Mouse (Mus musculus) ES-Bruce4 (cell line): Measurements from ENCODE around the gene Opn1mw. TPM values are rescaled to one million over a fixed set of nuclear protein-coding genes. Genes with fewer than 3 reads are reported as not detected.
"Not testable (repeated sequence)": the region's sequence is repeated elsewhere in the genome, so short reads cannot be mapped to it uniquely, and the experiment has no call there.

Experiments used
- H3K27ac ChIP-seq: 2 replicates; pipeline ENCODE4 v1.5.1; 2012; ENCODE audit warnings: low read length, inconsistent platforms; ENCODE audit not compliant: insufficient read depth
- H3K27me3 ChIP-seq: 2 replicates; pipeline ENCODE4 v1.6.1; 2012; ENCODE audit warnings: mild to moderate bottlenecking, low read length, inconsistent platforms; ENCODE audit not compliant: control insufficient read depth, poor library complexity, insufficient read depth, severe bottlenecking
- H3K36me3 ChIP-seq: 2 replicates; pipeline ENCODE4 v1.6.1; 2012; ENCODE audit warnings: inconsistent platforms, mild to moderate bottlenecking, low read length, moderate library complexity; ENCODE audit not compliant: control insufficient read depth, poor library complexity, insufficient read depth, severe bottlenecking
- H3K4me1 ChIP-seq: one replicate; pipeline ENCODE4 v1.8.1; 2011; ENCODE audit warnings: low read length; ENCODE audit not compliant: control insufficient read depth, insufficient read depth
- H3K4me3 ChIP-seq: 2 replicates; pipeline ENCODE4 v1.5.1; 2011; ENCODE audit warnings: low read depth, mild to moderate bottlenecking, low read length
- H3K9ac ChIP-seq: 2 replicates; pipeline ENCODE4 v1.6.1; 2012; ENCODE audit warnings: low read depth, mild to moderate bottlenecking, inconsistent platforms; ENCODE audit not compliant: poor library complexity, severe bottlenecking
- H3K9me3 ChIP-seq: replicated peaks from 2 replicates; pipeline ENCODE4 v1.6.1; 2012; ENCODE audit warnings: mild to moderate bottlenecking, low read length, inconsistent platforms; ENCODE audit not compliant: control insufficient read depth, poor library complexity, insufficient read depth, severe bottlenecking
- CTCF ChIP-seq: IDR thresholded peaks from one replicate; pipeline ENCODE4 v1.8.1; 2011; ENCODE audit warnings: low read depth, low read length
- EP300 ChIP-seq: IDR thresholded peaks from 2 replicates; pipeline ENCODE4 v1.6.1; 2011; ENCODE audit warnings: low read depth, low read length; ENCODE audit not compliant: insufficient read depth
- POLR2A ChIP-seq: IDR thresholded peaks from one replicate; pipeline ENCODE4 v1.8.1; 2011; ENCODE audit warnings: low read length; ENCODE audit not compliant: insufficient read depth
- polyA plus RNA-seq: library from polyadenylated mRNA; stranded (reverse); fragments of >200 nt; gene quantifications from 2 replicates; pipeline ENCODE4 v1.2.4, GENCODE M21; 2011; ENCODE audit warnings: low read depth; ENCODE audit not compliant: missing spikeins, insufficient read depth, insufficient read length

Gene Opn1mw
- polyA plus RNA-seq, 1 experiment, result not detected

DNA sequence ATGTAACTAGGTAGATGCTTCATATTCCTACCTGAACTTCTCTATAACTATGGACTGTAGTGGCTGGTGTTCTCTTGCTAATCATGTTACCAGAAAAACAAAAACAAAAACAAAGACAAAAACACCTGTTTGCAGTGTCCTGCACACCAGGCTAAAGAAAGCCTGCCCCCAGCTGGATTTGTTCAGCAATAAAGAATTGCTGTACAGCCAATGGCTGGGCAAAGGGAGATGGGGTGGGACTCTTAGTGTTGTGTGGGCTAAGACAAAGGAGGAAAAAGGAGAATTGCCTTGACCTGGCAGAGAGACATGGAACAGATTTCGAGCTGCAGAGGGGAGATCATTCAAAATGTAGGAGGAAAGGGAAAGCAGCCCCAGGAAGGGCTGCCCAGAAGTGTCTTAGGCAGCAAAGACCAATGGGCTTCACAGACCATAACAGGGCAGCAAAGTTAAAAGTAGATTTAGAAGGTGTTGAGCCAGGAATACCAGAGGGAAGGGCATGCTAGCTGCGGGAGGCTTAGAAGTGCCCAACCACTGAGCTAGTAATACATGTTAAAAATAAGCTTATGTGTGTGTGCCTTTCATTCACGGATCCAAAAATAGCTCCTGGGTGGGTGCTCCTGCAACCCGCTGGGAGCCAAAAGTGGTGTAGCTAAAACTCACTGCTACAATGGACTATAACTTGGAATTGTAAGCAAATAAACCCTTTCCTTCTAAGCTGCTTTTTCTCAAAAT is 23.6 kb upstream of the Opn1mw start:
- no peaks in the 10 kb centered on the region for H3K36me3 ChIP-seq
- H3K9me3 ChIP-seq, result no peaks in the 10 kb centered on the region
- TF ChIP-seq POLR2A (no peak), CTCF (no peak), EP300 (no peak)
- no peaks in the 10 kb centered on the region for H3K27me3 ChIP-seq
- no peak overlapping the region for H3K9ac ChIP-seq
- H3K27ac ChIP-seq, result no peak overlapping the region
- H3K4me1 ChIP-seq, result no peaks in the 10 kb centered on the region
- no peak overlapping the region for H3K4me3 ChIP-seq

DNA sequence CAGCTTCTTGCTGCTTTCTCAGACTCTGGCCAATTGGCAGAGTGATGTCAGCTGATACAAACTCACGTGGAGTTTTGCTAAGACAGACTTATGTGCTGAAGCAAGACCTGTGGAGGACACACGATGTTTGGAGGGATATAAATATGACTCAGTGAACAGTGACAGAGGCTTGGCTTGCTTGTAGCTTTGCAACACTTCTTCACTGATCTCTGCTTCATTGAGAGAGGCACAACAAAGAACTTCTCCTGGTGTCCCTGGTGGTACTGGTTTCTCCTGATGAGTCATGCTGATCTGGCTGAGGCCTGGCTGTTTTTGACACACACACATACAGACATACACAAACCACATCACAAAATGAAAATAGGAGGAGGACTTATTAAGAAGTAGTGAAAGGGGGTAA is 21.3 kb upstream of the Opn1mw start:
- H3K4me3 ChIP-seq, result no peak overlapping the region
- no peaks in the 10 kb centered on the region for H3K9me3 ChIP-seq
- H3K4me1 ChIP-seq, result no peaks in the 10 kb centered on the region
- TF ChIP-seq CTCF, result no peak
- H3K36me3 ChIP-seq, result no peaks in the 10 kb centered on the region
- no peak overlapping the region for H3K27ac ChIP-seq
- no peak overlapping the region for H3K9ac ChIP-seq
- no peaks in the 10 kb centered on the region for H3K27me3 ChIP-seq

DNA sequence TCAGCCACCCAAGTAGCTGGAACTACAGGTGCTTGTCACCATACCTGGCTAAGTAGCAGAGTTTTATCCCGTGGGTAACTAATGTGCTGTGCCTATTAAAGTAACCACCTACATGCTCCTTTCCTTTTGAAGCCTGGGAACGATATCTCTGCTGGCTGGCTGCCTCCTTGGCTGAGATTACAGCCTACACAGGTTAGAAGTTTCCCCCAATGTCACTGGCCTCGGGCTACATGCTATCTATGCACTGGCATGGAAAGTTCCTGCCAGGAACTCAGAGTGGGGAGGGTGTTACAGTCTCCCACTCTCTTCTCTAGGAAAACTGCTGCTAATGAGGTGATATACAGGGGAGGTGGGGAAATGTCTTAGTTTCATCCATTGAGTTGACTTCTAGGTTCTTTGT is 18.5 kb upstream of the Opn1mw start:
- H3K36me3 ChIP-seq, result no peaks in the 10 kb centered on the region
- H3K9ac ChIP-seq, result no peak overlapping the region
- H3K9me3 ChIP-seq, result no peaks in the 10 kb centered on the region
- no peak overlapping the region for H3K27ac ChIP-seq
- TF ChIP-seq POLR2A (no peak), EP300 (no peak), CTCF (no peak)
- no peaks in the 10 kb centered on the region for H3K27me3 ChIP-seq
- H3K4me1 ChIP-seq, result no peaks in the 10 kb centered on the region
- no peak overlapping the region for H3K4me3 ChIP-seq

DNA sequence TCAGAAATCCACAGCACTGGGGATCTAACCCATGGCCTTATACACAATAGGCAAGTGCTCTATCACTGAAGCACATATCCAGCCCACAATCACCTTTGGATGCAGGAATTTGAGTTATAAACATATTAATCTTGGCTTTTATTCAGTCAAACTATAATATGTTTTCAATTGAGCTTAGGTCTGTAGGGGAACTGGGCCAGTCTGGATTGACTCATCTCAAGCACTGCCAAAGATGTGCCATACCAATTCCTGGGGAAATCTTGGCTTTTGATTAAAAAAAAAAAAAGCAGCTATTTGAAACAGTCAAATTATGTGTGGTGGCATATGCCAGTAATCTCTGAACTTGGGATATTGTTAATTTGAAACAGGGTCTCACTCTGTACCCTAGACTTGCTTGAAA is 13.2 kb upstream of the Opn1mw start:
- Histone ChIP-seq H3K27me3 (no peaks in the 10 kb centered on the region), H3K4me3 (no peak overlapping the region), H3K9ac (no peak overlapping the region), H3K36me3 (no peaks in the 10 kb centered on the region), H3K27ac (no peak overlapping the region), H3K4me1 (no peaks in the 10 kb centered on the region), H3K9me3 (no peaks in the 10 kb centered on the region)
- TF ChIP-seq CTCF (no peak), EP300 (no peak), POLR2A (no peak)

DNA sequence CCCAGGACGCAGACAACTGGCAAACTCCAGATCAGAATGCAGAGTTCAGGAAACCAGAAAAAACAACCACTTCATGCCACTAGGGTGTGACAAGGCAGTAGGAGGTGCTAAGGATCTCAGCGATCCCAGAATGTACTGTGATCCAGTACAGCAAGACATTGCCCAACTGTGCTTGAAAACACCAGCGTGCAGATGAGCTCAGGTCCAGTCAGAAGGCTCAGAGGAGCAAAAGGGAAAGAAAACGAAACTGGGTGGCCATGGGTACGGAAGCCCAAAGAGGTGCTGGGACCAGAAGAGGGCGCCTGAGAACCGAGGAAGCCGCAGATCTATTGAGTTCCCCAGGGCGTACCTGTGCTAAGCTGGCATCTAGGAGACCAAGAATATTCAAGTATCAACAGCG is 11.8 kb upstream of the Opn1mw start:
- no peaks in the 10 kb centered on the region for H3K4me1 ChIP-seq

DNA sequence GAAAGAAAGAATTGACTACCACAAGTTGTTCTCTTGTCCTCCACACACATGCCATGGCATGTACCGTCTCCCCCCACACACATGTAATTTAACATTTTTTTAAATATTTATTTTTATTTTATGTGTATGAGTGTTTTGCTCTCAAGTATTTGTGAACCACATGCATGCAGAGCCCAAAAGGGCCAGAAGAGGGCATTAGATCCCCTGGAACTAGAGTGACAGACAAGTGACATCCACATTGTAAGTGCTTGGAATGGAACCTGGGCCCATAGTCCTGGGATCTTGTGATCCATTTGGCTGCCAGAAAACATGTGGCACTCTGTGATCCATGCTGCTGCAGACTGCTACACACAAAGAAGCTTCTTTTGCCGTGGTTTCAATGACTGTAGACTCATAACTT is 2.3 kb upstream of the Opn1mw start:
- Histone ChIP-seq H3K4me3 (no peak overlapping the region), H3K27me3 (no peaks in the 10 kb centered on the region; the same call in 1 of the 2 replicates), H3K4me1 (no peaks in the 10 kb centered on the region), H3K36me3 (no peaks in the 10 kb centered on the region), H3K9me3 (no peaks in the 10 kb centered on the region), H3K9ac (no peak overlapping the region), H3K27ac (no peak overlapping the region)
- TF ChIP-seq EP300, result no peak
- peak; percentile 19 for TF ChIP-seq CTCF
- TF ChIP-seq POLR2A, result no peak

More for the DNA sequence above, 11.8 kb upstream of the Opn1mw start:
- TF ChIP-seq CTCF (peak; percentile 53), EP300 (no peak)
- peak overlapping the region; percentile 40 for H3K4me3 ChIP-seq
- no peaks in the 10 kb centered on the region for H3K36me3 ChIP-seq
- H3K9ac ChIP-seq, result no peak overlapping the region; the same call in 1 of the 2 replicates
- H3K27me3 ChIP-seq, result no peaks in the 10 kb centered on the region
- H3K27ac ChIP-seq, result no peak overlapping the region
- H3K9me3 ChIP-seq, result no peaks in the 10 kb centered on the region

DNA sequence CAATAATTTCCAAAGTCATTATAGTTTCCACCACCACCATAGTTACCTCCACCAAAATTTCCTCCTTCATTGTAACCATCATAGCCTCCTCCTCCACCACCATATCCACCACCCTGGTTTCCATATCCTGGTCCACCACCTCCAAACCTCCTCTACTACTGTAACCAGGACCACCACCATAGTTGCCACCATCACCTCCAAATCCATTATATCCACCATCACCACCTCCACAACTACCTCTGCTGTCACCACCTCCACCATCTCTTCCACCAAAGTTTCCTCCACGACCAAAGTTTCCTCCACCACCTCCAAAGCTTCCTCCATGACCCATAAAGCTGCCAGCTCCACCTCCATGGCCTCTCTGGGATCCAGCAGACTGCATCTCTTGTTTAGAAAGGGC is 8.0 kb downstream of the Opn1mw start, which contains the start of gene Mecp2:
Mecp2 (minus strand) TSS at position 101 of the 400 bp plus-strand sequence.
- not testable (repeated sequence) for H3K36me3 ChIP-seq, H3K9ac ChIP-seq, H3K27ac ChIP-seq, H3K27me3 ChIP-seq, H3K4me1 ChIP-seq, H3K9me3 ChIP-seq, H3K4me3 ChIP-seq
